Mouse (Mus musculus) MEL (cell line): ENCODE results near the gene Nol6. TPM values are rescaled to one million over a fixed set of nuclear protein-coding genes. Genes with fewer than 3 reads are reported as not detected.

Experiments
- DNase-seq: peaks from one replicate; pipeline ENCODE4 v3.0.0; 2011; ENCODE audit warnings: low read depth, low spot score
- H3K27ac ChIP-seq: 2 replicates; pipeline ENCODE4 v1.5.1; 2012; ENCODE audit warnings: low read depth, mild to moderate bottlenecking, control low read depth, low read length, moderate library complexity; ENCODE audit not compliant: control insufficient read depth
- H3K27me3 ChIP-seq, 2 experiments: fragments of 150-350 bp in 1 of 2; sonication (generic) in 1 of 2; 2 replicates each; pipeline ENCODE4 v1.6.1; 2012; ENCODE audit warnings: low read length in 2 of 2, mild to moderate bottlenecking in 2 of 2, improper control_type of control experiment in 1 of 2, moderate library complexity in 1 of 2; ENCODE audit not compliant: insufficient read depth in 2 of 2, control insufficient read depth in 1 of 2
- H3K36me3 ChIP-seq, 2 experiments: 2 replicates each; pipeline ENCODE4 v1.6.1; 2012 to 2014; ENCODE audit warnings: low read length in 2 of 2, improper control_type of control experiment in 1 of 2, inconsistent platforms in 1 of 2, mild to moderate bottlenecking in 1 of 2; ENCODE audit not compliant: insufficient read depth in 2 of 2, control insufficient read depth in 1 of 2
- H3K4me1 ChIP-seq, 2 experiments: fragments of 150-350 bp in 1 of 2; sonication (generic) in 1 of 2; 2 replicates each; pipeline ENCODE4 v1.6.1; 2012; ENCODE audit warnings: low read length in 2 of 2, improper control_type of control experiment in 1 of 2, mild to moderate bottlenecking in 1 of 2; ENCODE audit not compliant: insufficient read depth in 2 of 2, control insufficient read depth in 1 of 2
- H3K4me3 ChIP-seq, 2 experiments: fragments of 150-350 bp in 1 of 2; sonication (generic) in 1 of 2; 2 replicates each; pipeline ENCODE4 v1.5.1; 2012; ENCODE audit warnings: low read depth in 2 of 2, low read length in 2 of 2, mild to moderate bottlenecking in 2 of 2, moderate library complexity in 2 of 2, control low read depth in 1 of 2, improper control_type of control experiment in 1 of 2; ENCODE audit not compliant: control insufficient read depth in 1 of 2, insufficient read depth in 1 of 2
- H3K79me2 ChIP-seq: 2 replicates; pipeline ENCODE4 v1.6.1; 2012; ENCODE audit warnings: mild to moderate bottlenecking, low read length, moderate library complexity; ENCODE audit not compliant: control insufficient read depth, poor library complexity, insufficient read depth
- H3K9ac ChIP-seq: 2 replicates; pipeline ENCODE4 v1.6.1; 2012; ENCODE audit warnings: low read depth, mild to moderate bottlenecking, control low read depth, low read length, moderate library complexity; ENCODE audit not compliant: control insufficient read depth, poor library complexity, severe bottlenecking
- H3K9me3 ChIP-seq: fragments of 150-350 bp; sonication (generic); replicated peaks from 2 replicates; pipeline ENCODE4 v1.6.1; 2012; ENCODE audit warnings: mild to moderate bottlenecking, low read length, improper control_type of control experiment, moderate library complexity; ENCODE audit not compliant: insufficient read depth
- CHD1 ChIP-seq: IDR thresholded peaks from 2 replicates; pipeline ENCODE4 v1.6.1; 2012; ENCODE audit warnings: low read depth, mild to moderate bottlenecking, inconsistent platforms, low read length, improper control_type of control experiment
- EP300 ChIP-seq, 2 experiments: IDR thresholded peaks; 2 replicates each; pipeline ENCODE4 v1.6.1; 2011; ENCODE audit warnings: improper control_type of control experiment in 2 of 2, low read length in 2 of 2, low read depth in 1 of 2, mild to moderate bottlenecking in 1 of 2
- HCFC1 ChIP-seq: IDR thresholded peaks from 2 replicates; pipeline ENCODE4 v1.6.1; 2012; ENCODE audit warnings: low read depth, mild to moderate bottlenecking, inconsistent platforms, low read length, improper control_type of control experiment, moderate library complexity
- JUND ChIP-seq: IDR thresholded peaks from 2 replicates; pipeline ENCODE4 v1.6.1; 2011; ENCODE audit warnings: low read depth, mild to moderate bottlenecking, improper control_type of control experiment, low read length
- KAT2A ChIP-seq: conservative IDR thresholded peaks from 2 replicates; pipeline ENCODE4 v1.6.1; 2012; ENCODE audit warnings: low read depth, low read length, improper control_type of control experiment, inconsistent platforms
- MAFK ChIP-seq: IDR thresholded peaks from 2 replicates; pipeline ENCODE4 v1.6.1; 2011; ENCODE audit warnings: low read depth, mild to moderate bottlenecking, low read length, improper control_type of control experiment, borderline replicate concordance
- MEF2A ChIP-seq: IDR thresholded peaks from 2 replicates; pipeline ENCODE4 v1.6.1; 2014; ENCODE audit warnings: low read depth, mild to moderate bottlenecking, inconsistent platforms, low read length, improper control_type of control experiment; ENCODE audit not compliant: poor library complexity, insufficient replicate concordance, severe bottlenecking; ENCODE audit errors: extremely low read depth
- MYB ChIP-seq: IDR thresholded peaks from 2 replicates; pipeline ENCODE4 v1.6.1; 2011; ENCODE audit warnings: mild to moderate bottlenecking, low read depth, low read length, improper control_type of control experiment
- POLR2A ChIP-seq, 2 experiments: IDR thresholded peaks; 2 replicates each; pipeline ENCODE4 v1.6.1; 2011 to 2012; ENCODE audit warnings: low read length in 2 of 2, mild to moderate bottlenecking in 2 of 2, control low read depth in 1 of 2, improper control_type of control experiment in 1 of 2, low read depth in 1 of 2, moderate library complexity in 1 of 2; ENCODE audit not compliant: control insufficient read depth in 1 of 2, insufficient read depth in 1 of 2, poor library complexity in 1 of 2
- POLR2AphosphoS2 ChIP-seq: IDR thresholded peaks from 2 replicates; pipeline ENCODE4 v1.6.1; 2011; ENCODE audit warnings: low read length, improper control_type of control experiment
- RCOR1 ChIP-seq: IDR thresholded peaks from 2 replicates; pipeline ENCODE4 v1.6.1; 2012; ENCODE audit warnings: low read depth, mild to moderate bottlenecking, inconsistent platforms, low read length, improper control_type of control experiment
- TAL1 ChIP-seq: IDR thresholded peaks from 2 replicates; pipeline ENCODE4 v1.6.1; 2012; ENCODE audit warnings: mild to moderate bottlenecking, inconsistent platforms, low read length, moderate library complexity, mixed read lengths
- TBP ChIP-seq: IDR thresholded peaks from 2 replicates; pipeline ENCODE4 v1.8.0; 2011; ENCODE audit warnings: low read depth, low read length, improper control_type of control experiment
- TCF12 ChIP-seq: IDR thresholded peaks from 2 replicates; pipeline ENCODE4 v1.6.1; 2014; ENCODE audit warnings: low read depth, mild to moderate bottlenecking, inconsistent platforms, low read length, improper control_type of control experiment, moderate library complexity
- USF1 ChIP-seq: IDR thresholded peaks from 2 replicates; pipeline ENCODE4 v1.6.1; 2014; ENCODE audit warnings: low read depth, mild to moderate bottlenecking, inconsistent platforms, low read length, improper control_type of control experiment, moderate library complexity
- polyA plus RNA-seq, 2 experiments: library from polyadenylated mRNA; stranded (reverse) in 1 of 2; unstranded in 1 of 2; fragments of >175 nt in 1 of 2; fragments of >200 nt in 1 of 2; gene quantifications; 2 replicates each; pipeline versions ENCODE4 v1.2.1 to v1.2.4; 2012; ENCODE audit warnings: low replicate concordance in 2 of 2, low read depth in 1 of 2; ENCODE audit not compliant: insufficient read length in 2 of 2, insufficient read depth in 1 of 2, missing spikeins in 1 of 2
- total RNA-seq: library from RNA; depleted of rRNA; stranded (reverse); fragments of 300-350 nt; gene quantifications from 2 replicates; pipeline ENCODE4 v1.2.3, GENCODE M21; 2012

The Nol6 gene
- total and polyA plus RNA-seq, 3 experiments: 36.6 to 71.2 TPM; not detected in 1

DNA sequence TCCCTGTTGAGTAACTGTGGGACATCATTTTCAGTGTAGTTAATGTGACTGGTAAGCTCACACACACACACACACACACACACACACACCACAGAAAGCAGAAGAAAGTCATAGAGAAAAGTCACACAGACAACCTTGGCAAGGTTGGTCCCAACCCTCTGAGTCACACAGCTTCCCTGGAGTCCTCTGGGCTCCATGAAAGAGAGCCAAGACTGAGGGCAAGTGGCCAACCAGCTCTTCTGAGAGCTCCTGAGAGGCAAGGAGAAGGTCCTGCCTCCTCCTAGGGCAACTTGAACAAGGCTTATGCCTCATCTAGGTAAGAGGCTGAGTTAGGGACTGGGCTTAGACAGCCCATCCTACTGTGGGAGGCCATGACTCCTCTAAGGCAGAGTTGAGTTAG lies 21.4 kb downstream of the Nol6 start:
- no peaks in the 10 kb centered on the region for H3K9me3 ChIP-seq
- H3K4me3 ChIP-seq: no peak overlapping the region
- DNase-seq: no peak
- H3K9ac ChIP-seq: no peak overlapping the region
- H3K79me2 ChIP-seq: no peaks in the 10 kb centered on the region
- H3K4me1 ChIP-seq: no peaks in the 10 kb centered on the region
- TF ChIP-seq EP300 (IDR thresholded peaks at IDR 0.05; ENCODE audit: low read depth in 1 of 2, low read length in 2 of 2) (no peak), USF1 (no peak), TBP (no peak)
- no peaks in the 10 kb centered on the region for H3K36me3 ChIP-seq
- no peaks in the 10 kb centered on the region for H3K27me3 ChIP-seq
- H3K27ac ChIP-seq: no peak overlapping the region

DNA sequence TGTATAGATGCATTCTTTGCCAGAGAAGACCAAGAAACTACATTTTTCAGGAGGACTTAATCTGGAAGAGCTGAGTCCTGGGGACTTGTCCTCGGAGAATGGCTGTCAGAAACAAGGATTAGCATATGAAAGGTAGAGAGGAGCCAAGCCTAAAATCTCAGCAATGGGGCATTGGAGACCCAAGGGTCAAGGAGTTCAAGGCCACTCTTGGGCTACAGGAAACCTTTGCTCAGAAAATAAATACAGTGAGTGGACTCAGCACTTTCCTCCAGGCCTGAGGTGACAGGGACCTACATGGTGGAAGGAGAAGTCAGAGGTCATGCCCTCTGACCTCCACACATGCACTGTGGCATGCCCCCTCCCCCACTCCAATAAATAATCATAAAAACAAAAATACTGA lies 23.3 kb downstream of the Nol6 start:
- no peak for DNase-seq
- H3K9ac ChIP-seq: no peak overlapping the region

DNA sequence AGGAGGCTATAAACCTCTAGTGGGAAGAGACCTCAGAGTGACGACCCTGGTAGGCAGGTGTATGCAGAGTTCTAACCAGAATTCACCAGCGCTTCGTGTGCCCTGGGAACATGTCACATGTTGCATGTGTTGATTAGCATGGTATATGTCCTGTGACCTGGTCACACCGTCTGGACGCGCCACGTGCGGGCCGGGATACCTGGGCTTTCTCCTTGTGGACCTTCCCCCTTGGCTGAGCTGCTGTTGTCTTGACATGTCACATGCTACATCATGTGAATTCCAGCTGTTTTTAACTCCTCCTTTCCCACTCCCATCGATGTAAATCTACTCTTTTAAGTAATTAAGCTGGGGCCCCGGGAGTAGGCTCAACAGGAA lies 25.7 kb downstream of the Nol6 start:
- H3K79me2 ChIP-seq: no peaks in the 10 kb centered on the region
- H3K4me3 ChIP-seq: no peak overlapping the region
- H3K9ac ChIP-seq: no peak overlapping the region
- no peaks in the 10 kb centered on the region for H3K9me3 ChIP-seq
- H3K36me3 ChIP-seq: peaks cover 0 to 10% of the 10 kb centered on the region in 2 experiments; a peak in 2 of 4 replicates
- no peak overlapping the region for H3K27ac ChIP-seq
- TF ChIP-seq TCF12 (no peak), CHD1 (no peak), KAT2A (no peak), TAL1 (no peak), MEF2A (no peak), JUND (no peak), HCFC1 (no peak), MAFK (no peak), POLR2AphosphoS2 (no peak)
- TF ChIP-seq, all 39 proteins: peak for 0
- DNase-seq: no peak
- Histone ChIP-seq H3K27me3 (no peaks in the 10 kb centered on the region), H3K4me1 (peaks cover 6 to 22% of the 10 kb centered on the region in 2 experiments)

More for the DNA sequence above, 23.3 kb downstream of the Nol6 start:
- no peaks in the 10 kb centered on the region for H3K27me3 ChIP-seq
- peaks cover 4 to 13% of the 10 kb centered on the region in 2 experiments for H3K4me1 ChIP-seq
- no peaks in the 10 kb centered on the region for H3K79me2 ChIP-seq
- H3K36me3 ChIP-seq: peaks cover 0 to 10% of the 10 kb centered on the region in 2 experiments; a peak in 2 of 4 replicates
- no peak overlapping the region for H3K27ac ChIP-seq
- H3K4me3 ChIP-seq: no peak overlapping the region
- TF ChIP-seq POLR2A (IDR thresholded peaks at IDR 0.05; ENCODE audit: control insufficient read depth in 1 of 2, insufficient read depth in 1 of 2, low read depth in 1 of 2, low read length in 2 of 2, poor library complexity in 1 of 2) (no peak), HCFC1 (no peak), MYB (no peak), EP300 (IDR thresholded peaks at IDR 0.05; ENCODE audit: low read depth in 1 of 2, low read length in 2 of 2) (no peak), RCOR1 (no peak)
- no peaks in the 10 kb centered on the region for H3K9me3 ChIP-seq
